Mouse (Mus musculus) left cerebral cortex, postnatal 4 days (tissue): ENCODE data around the gene B230307C23Rik. TPM values are rescaled to one million over a fixed set of nuclear protein-coding genes. Genes with fewer than 3 reads are reported as not detected.
"Not testable (repeated sequence)": the region's sequence is repeated elsewhere in the genome, so short reads cannot be mapped to it uniquely, and the experiment has no call there.

Source experiments
- DNase-seq: peaks from one replicate; pipeline ENCODE4 v3.0.0-alpha.2; 2022
- intact Hi-C: fragments of 180-260 bp; cut with DNase I; formaldehyde crosslinking; loops from one replicate; pipeline ENCODE4 v1.15.1; 2025
- total RNA-seq, 2 experiments: library from RNA; stranded (reverse); gene quantifications; 2 replicates each; pipeline ENCODE4 v1.2.3; 2021

B230307C23Rik gene
- total RNA-seq, result 10 to 100 TPM; 25.2 to 30.0 TPM

GRCm38 (mm10) chr16:97996616-97997382, at the start of gene B230307C23Rik:
TSS of gene B230307C23Rik (plus strand) at chr16:97997315.
- intact Hi-C loops, result no loop called here
- peak; percentile 77 for DNase-seq

- DNase-seq, result no peak
Observed at GRCm38 (mm10) chr16:97948836-97949235, 48.3 kb upstream of the B230307C23Rik start.

GRCm38 (mm10) chr16:97950061-97950460, 47.1 kb upstream of the B230307C23Rik start:
- no peak for DNase-seq
- intact Hi-C loops, result no loop called here

More at GRCm38 (mm10) chr16:97948836-97949235, 48.3 kb upstream of the B230307C23Rik start:
- intact Hi-C loops, result no loop called here

- no peak for DNase-seq
- intact Hi-C loops, result no loop called here
Observed at GRCm38 (mm10) chr16:97952371-97952770, 44.7 kb upstream of the B230307C23Rik start.

GRCm38 (mm10) chr16:97952801-97953200, 44.3 kb upstream of the B230307C23Rik start:
- DNase-seq, result no peak

GRCm38 (mm10) chr16:97953300-97953699, 43.8 kb upstream of the B230307C23Rik start:
- no peak for DNase-seq
- intact Hi-C loops, result no loop called here

More at GRCm38 (mm10) chr16:97952801-97953200, 44.3 kb upstream of the B230307C23Rik start:
- intact Hi-C loops, result no loop called here

- DNase-seq, result no peak
- intact Hi-C loops, result no loop called here
Observed at GRCm38 (mm10) chr16:97956011-97956410, 41.1 kb upstream of the B230307C23Rik start.

- no peak for DNase-seq
- intact Hi-C loops, result no loop called here
Observed at GRCm38 (mm10) chr16:97957626-97958025, 39.5 kb upstream of the B230307C23Rik start.

- intact Hi-C loops, result no loop called here
- no peak for DNase-seq
Observed at GRCm38 (mm10) chr16:97958401-97958973, 38.6 kb upstream of the B230307C23Rik start.

GRCm38 (mm10) chr16:97960348-97960747, 36.8 kb upstream of the B230307C23Rik start:
- intact Hi-C loops, result no loop called here
- DNase-seq, result no peak

GRCm38 (mm10) chr16:97961381-97962150, 35.5 kb upstream of the B230307C23Rik start:
- no peak for DNase-seq
- intact Hi-C loops, result no loop called here

GRCm38 (mm10) chr16:97962151-97962948, 34.8 kb upstream of the B230307C23Rik start, which contains the start of the genes C2cd2 and Zbtb21:
TSS of gene C2cd2 (minus strand) at chr16:97962598.
TSS of gene Zbtb21 (minus strand) at chr16:97962622.
- intact Hi-C loops, result no loop called here
- DNase-seq, result peak; percentile 98

- no peak for DNase-seq
- intact Hi-C loops, result no loop called here
Observed at GRCm38 (mm10) chr16:97963956-97964540, 33.1 kb upstream of the B230307C23Rik start.

GRCm38 (mm10) chr16:97977277-97977676, 19.8 kb upstream of the B230307C23Rik start:
- no peak for DNase-seq
- intact Hi-C loops, result no loop called here

GRCm38 (mm10) chr16:97977722-97978121, 19.4 kb upstream of the B230307C23Rik start:
- intact Hi-C loops, result no loop called here
- DNase-seq, result no peak

- DNase-seq, result no peak
- intact Hi-C loops, result no loop called here
Observed at GRCm38 (mm10) chr16:97981362-97981761, 15.8 kb upstream of the B230307C23Rik start.

- no peak for DNase-seq
- intact Hi-C loops, result no loop called here
Observed at GRCm38 (mm10) chr16:97984589-97984988, 12.5 kb upstream of the B230307C23Rik start.

GRCm38 (mm10) chr16:97991517-97991916, 5.6 kb upstream of the B230307C23Rik start:
- intact Hi-C loops, result no loop called here

GRCm38 (mm10) chr16:97992477-97992876, 4.6 kb upstream of the B230307C23Rik start:
- intact Hi-C loops, result not testable (repeated sequence)

More at GRCm38 (mm10) chr16:97991517-97991916, 5.6 kb upstream of the B230307C23Rik start:
- DNase-seq, result no peak

More at GRCm38 (mm10) chr16:97992477-97992876, 4.6 kb upstream of the B230307C23Rik start:
- DNase-seq, result not testable (repeated sequence)
